Mouse (Mus musculus) liver, embryonic 11.5 days (tissue): ENCODE results near the gene Rbm20. TPM values are rescaled to one million over a fixed set of nuclear protein-coding genes. Genes with fewer than 3 reads are reported as not detected.
"Not testable (repeated sequence)": the region's sequence is repeated elsewhere in the genome, so short reads cannot be mapped to it uniquely, and the experiment has no call there.

Experiments used
- ATAC-seq: fragments of 200-750 bp; cut with Nextera tagmentation; replicated peaks from 2 replicates; pipeline ENCODE4 v1.8.0; 2017; ENCODE audit warnings: moderate number of reproducible peaks, mild to moderate bottlenecking, moderate TSS enrichment, moderate library complexity; ENCODE audit not compliant: low FRiP score
- DNase-seq: peaks from one replicate; pipeline ENCODE4 v3.0.0-alpha.2; 2017; ENCODE audit warnings: low spot score
- H3K27ac ChIP-seq: fragments of 300-500 bp; sonication (generic); 2 replicates; pipeline ENCODE4 v1.5.1; 2014; ENCODE audit warnings: mild to moderate bottlenecking, low read depth, low read length, control low read depth
- H3K27me3 ChIP-seq: fragments of 300-500 bp; sonication (generic); replicated peaks from 2 replicates; pipeline ENCODE4 v1.6.1; 2014; ENCODE audit warnings: low read length, mixed read lengths; ENCODE audit not compliant: control insufficient read depth, insufficient read depth
- H3K36me3 ChIP-seq: fragments of 300-500 bp; sonication (generic); 2 replicates; pipeline ENCODE4 v1.6.1; 2014; ENCODE audit warnings: mild to moderate bottlenecking, low read length, moderate library complexity, mixed read lengths; ENCODE audit not compliant: control insufficient read depth, insufficient read depth
- H3K4me1 ChIP-seq: fragments of 300-500 bp; sonication (generic); replicated peaks from 2 replicates; pipeline ENCODE4 v1.6.1; 2014; ENCODE audit warnings: low read length, mixed read lengths; ENCODE audit not compliant: control insufficient read depth, insufficient read depth
- H3K4me2 ChIP-seq: fragments of 300-500 bp; sonication (generic); 2 replicates; pipeline ENCODE4 v1.6.1; 2014; ENCODE audit warnings: mild to moderate bottlenecking, control low read depth, moderate library complexity
- H3K4me3 ChIP-seq: fragments of 300-500 bp; sonication (generic); 2 replicates; pipeline ENCODE4 v1.5.1; 2014; ENCODE audit warnings: low read depth, low read length, control low read depth
- H3K9ac ChIP-seq: fragments of 300-500 bp; sonication (generic); 2 replicates; pipeline ENCODE4 v1.6.1; 2014; ENCODE audit warnings: low read depth, low read length, control low read depth
- H3K9me3 ChIP-seq: fragments of 300-500 bp; sonication (generic); 2 replicates; pipeline ENCODE4 v1.6.1; 2016; ENCODE audit warnings: low read length, inconsistent platforms, mixed read lengths; ENCODE audit not compliant: control insufficient read depth
- WGBS: fragments of 180-500 bp; shearing (Covaris S2); extraction: QIAGEN DNeasy Blood & Tissue Kit; methylation state at CpG from one replicate; pipeline ENCODE4 v1.1.7; 2014; 5-methylcytosine and 5-hydroxymethylcytosine counted together
- polyA plus RNA-seq: library from polyadenylated mRNA; unstranded; fragments of >200 nt; fragmentation: Nextera tagmentation; extraction: Ambion mirVana; gene quantifications from 2 replicates; pipeline ENCODE4 v1.2.1, GENCODE M21; 2014

Gene Rbm20
- polyA plus RNA-seq, 1 experiment from 2014 or later: 0.37 TPM

- Histone ChIP-seq H3K27ac (no peak overlapping the region), H3K9ac (no peak overlapping the region), H3K4me2 (no peak overlapping the region), H3K9me3 (no peaks in the 10 kb centered on the region), H3K36me3 (no peaks in the 10 kb centered on the region), H3K4me3 (no peak overlapping the region), H3K4me1 (peaks cover 13% of the 10 kb centered on the region), H3K27me3 (no peaks in the 10 kb centered on the region)
- no peak for DNase-seq
- ATAC-seq: no peak
- 80% methylated on average over 14 of the region's 14 CpGs for WGBS
Measured at GRCm38 (mm10) chr19:53899941-53900610, 223.0 kb downstream of the Rbm20 start.

GRCm38 (mm10) chr19:53901931-53902738, 225.0 kb downstream of the Rbm20 start:
- Histone ChIP-seq H3K27me3 (no peaks in the 10 kb centered on the region), H3K36me3 (no peaks in the 10 kb centered on the region), H3K9me3 (no peaks in the 10 kb centered on the region), H3K27ac (peak overlapping the region; percentile 89), H3K4me2 (peak overlapping the region; percentile 95), H3K9ac (peak overlapping the region; percentile 83), H3K4me1 (peaks cover 16% of the 10 kb centered on the region), H3K4me3 (peak overlapping the region; percentile 98)
- ATAC-seq: peak; percentile 40
- DNase-seq: peak; percentile 41
- 33% methylated on average over 15 of the region's 15 CpGs for WGBS

- H3K4me2 ChIP-seq: peak overlapping the region; percentile 95
- peak overlapping the region; percentile 89 for H3K27ac ChIP-seq
- H3K9ac ChIP-seq: peak overlapping the region; percentile 88
- no peaks in the 10 kb centered on the region for H3K27me3 ChIP-seq
- peak; percentile 100 for DNase-seq
- WGBS: under 1% methylated on average over 61 of the region's 61 CpGs
- ATAC-seq: peak; percentile 95
- no peaks in the 10 kb centered on the region for H3K9me3 ChIP-seq
- H3K4me1 ChIP-seq: peaks cover 16% of the 10 kb centered on the region
- no peaks in the 10 kb centered on the region for H3K36me3 ChIP-seq
- peak overlapping the region; percentile 98 for H3K4me3 ChIP-seq
Measured at GRCm38 (mm10) chr19:53902739-53903487, 225.8 kb downstream of the Rbm20 start.

- Histone ChIP-seq H3K9me3 (no peaks in the 10 kb centered on the region), H3K4me2 (peak overlapping the region; percentile 78), H3K36me3 (no peaks in the 10 kb centered on the region), H3K9ac (peak overlapping the region; percentile 88), H3K4me3 (peak overlapping the region; percentile 98), H3K4me1 (peaks cover 16% of the 10 kb centered on the region), H3K27ac (peak overlapping the region; percentile 69), H3K27me3 (no peaks in the 10 kb centered on the region)
- ATAC-seq (peak; percentile 55), DNase-seq (peak; percentile 75)
- WGBS: under 1% methylated on average over 74 of the region's 83 CpGs
Measured at GRCm38 (mm10) chr19:53903507-53904321, 226.6 kb downstream of the Rbm20 start.

GRCm38 (mm10) chr19:53904833-53905480, 227.9 kb downstream of the Rbm20 start:
- ATAC-seq: no peak
- peaks cover 5% of the 10 kb centered on the region; the same call in 1 of the 2 replicates for H3K36me3 ChIP-seq
- 68% methylated on average over 7 of the region's 7 CpGs for WGBS
- no peaks in the 10 kb centered on the region for H3K9me3 ChIP-seq
- H3K27ac ChIP-seq: no peak overlapping the region
- H3K9ac ChIP-seq: no peak overlapping the region
- no peaks in the 10 kb centered on the region for H3K27me3 ChIP-seq
- peaks cover 16% of the 10 kb centered on the region for H3K4me1 ChIP-seq
- DNase-seq: no peak
- no peak overlapping the region; the same call in 1 of the 2 replicates for H3K4me3 ChIP-seq
- H3K4me2 ChIP-seq: peak overlapping the region; percentile 78

GRCm38 (mm10) chr19:53906033-53906702, 229.1 kb downstream of the Rbm20 start:
- H3K9ac ChIP-seq: no peak overlapping the region
- ATAC-seq (no peak), DNase-seq (no peak)
- 56% methylated on average over 6 of the region's 6 CpGs for WGBS
- no peak overlapping the region for H3K4me3 ChIP-seq
- peaks cover 7% of the 10 kb centered on the region for H3K36me3 ChIP-seq
- peak overlapping the region; percentile 78 for H3K4me2 ChIP-seq
- no peaks in the 10 kb centered on the region for H3K27me3 ChIP-seq
- no peak overlapping the region for H3K27ac ChIP-seq
- no peaks in the 10 kb centered on the region for H3K9me3 ChIP-seq
- peaks cover 16% of the 10 kb centered on the region for H3K4me1 ChIP-seq

GRCm38 (mm10) chr19:53906703-53907070, 229.6 kb downstream of the Rbm20 start:
- H3K9ac ChIP-seq, H3K4me2 ChIP-seq, H3K27me3 ChIP-seq, ATAC-seq, H3K4me3 ChIP-seq, H3K9me3 ChIP-seq, H3K27ac ChIP-seq, H3K36me3 ChIP-seq, DNase-seq: not testable (repeated sequence)
- peaks cover 14% of the 10 kb centered on the region for H3K4me1 ChIP-seq
